Mouse (Mus musculus): ENCODE data around the gene Cfap54. TPM values are rescaled to one million over a fixed set of nuclear protein-coding genes. Genes with fewer than 3 reads are reported as not detected.
A peak's percentile ranks its signal among the peaks of the same experiment; 100 is the strongest.

Cfap54 gene
- total RNA-seq, 2 experiments from 2014 or later: 17.3 to 18.9 TPM

DNA sequence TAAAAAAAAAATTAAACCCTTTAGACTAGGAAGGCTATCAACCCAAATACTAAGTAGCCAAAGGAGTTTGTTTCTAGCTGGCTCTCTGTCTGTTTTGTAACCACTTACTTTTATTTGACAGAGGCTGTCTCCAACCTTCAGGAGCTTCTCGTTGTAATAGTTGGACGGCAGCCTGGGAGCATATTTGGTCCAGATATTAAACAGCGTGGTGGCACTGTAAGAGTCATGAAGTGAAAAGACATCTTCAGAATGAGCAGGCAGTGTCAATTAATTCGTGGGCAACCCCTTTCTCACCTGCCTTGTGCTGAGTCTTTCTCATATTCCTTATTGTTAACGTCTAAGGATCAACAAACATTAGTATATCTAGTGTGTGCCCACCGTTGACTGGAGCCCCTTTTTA, 11.7 kb downstream of the Cfap54 start:
- no peak for DNase-seq (ENCODE audit: low spot score in 2 of 2)
- intact Hi-C loops (cut with DNase I): loop anchor here (1.0 to 10.0 kb wide), 2 partner anchors 91 to 205 kb away; partner anchors contain the start of gene Cdk17

DNA sequence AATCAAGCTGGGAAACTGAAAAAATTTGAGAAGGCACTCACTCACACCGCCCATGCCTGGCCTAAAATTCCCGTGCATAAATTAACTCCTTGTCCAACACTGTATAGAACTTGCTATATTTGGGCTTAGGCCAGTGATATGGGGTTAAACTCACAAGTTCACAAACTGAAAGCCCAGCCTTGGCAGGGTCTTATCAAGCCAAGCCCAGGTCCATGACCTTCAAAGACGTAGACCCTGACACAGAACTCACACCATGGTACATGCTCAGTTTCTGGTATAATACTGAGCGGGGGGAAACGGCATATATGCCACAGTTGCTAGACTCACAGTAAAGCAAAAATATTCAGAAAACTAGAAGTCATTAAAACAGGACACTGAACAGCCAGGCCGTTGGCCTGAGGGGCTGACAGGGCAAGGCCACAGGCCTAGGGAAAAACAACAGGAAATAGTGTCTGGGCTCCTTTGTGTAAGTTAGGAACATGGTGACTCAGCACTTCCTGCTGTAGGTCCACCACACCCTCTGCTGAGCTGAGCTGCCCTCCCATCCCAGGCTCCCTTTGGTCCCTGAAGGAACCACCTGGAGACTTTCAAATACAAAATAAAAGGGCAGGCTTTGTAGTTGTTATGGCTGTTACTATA, 12.3 kb downstream of the Cfap54 start:
- DNase-seq (ENCODE audit: low spot score in 2 of 2): peak in 1 of 2 experiments; percentile 65
- intact Hi-C loops (cut with DNase I): no loop called here

DNA sequence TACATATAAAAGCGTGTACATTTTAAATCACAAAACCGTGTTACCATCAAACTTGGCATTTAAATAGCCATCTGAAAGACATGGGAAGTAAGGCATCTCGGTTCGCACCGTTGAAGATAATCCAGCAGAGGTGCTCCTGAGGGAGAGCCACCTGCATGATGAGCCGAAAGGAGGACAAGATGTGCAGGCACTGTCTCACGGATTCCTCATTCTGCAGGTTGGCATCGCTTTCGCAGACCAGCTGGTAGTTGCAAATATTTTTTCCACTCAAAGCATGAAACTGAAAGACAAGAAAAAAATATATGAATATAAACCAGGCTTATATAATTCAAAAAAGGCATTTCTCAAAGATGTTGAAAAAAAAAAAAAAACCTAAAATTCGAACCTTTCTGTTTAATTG, 16.4 kb downstream of the Cfap54 start:
- intact Hi-C loops (cut with DNase I): no loop called here
- DNase-seq (ENCODE audit: low spot score in 2 of 2): peak; percentile 39 to 75

DNA sequence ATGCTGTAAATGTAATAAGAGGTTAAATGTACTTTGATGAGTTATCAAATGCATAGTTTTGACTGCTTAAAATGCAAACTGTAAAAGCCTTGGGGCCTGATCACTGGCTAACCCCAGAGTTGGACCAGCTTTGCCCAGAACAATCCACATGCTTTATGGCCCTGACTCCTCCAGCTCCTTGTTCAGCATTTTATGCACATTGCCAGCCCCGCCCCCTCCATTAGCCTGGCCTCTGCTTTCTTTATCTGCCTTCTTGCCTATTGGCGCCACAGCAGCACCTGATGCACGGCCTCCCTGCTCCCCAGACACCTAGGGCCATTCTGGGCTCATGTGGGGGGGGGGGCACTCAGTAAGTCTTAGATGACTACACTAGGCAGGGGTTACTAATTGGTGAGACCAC, 17.8 kb downstream of the Cfap54 start:
- no peak for DNase-seq (ENCODE audit: low spot score in 2 of 2)
- intact Hi-C loops (cut with DNase I): no loop called here

DNA sequence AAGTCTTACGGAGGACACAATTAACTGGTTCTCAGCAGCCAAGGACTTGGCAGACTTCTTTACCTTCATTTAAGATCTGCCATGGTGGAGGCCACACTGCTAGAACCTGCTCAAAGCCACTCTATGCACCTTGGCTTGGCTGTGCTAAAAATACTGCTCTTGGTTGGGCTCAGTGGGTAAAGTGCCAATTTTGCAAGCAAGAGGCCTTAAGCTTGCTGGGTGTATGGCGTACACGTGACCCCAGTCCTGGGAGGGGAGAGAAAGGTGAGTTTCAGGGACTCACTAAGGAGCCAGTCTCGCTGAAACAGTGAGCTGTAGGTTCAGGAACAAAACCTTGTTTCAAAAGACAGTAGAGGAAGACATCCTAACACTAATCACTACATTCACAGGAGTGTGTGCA, 19.0 kb downstream of the Cfap54 start:
- intact Hi-C loops (cut with DNase I): no loop called here
- DNase-seq (ENCODE audit: low spot score in 2 of 2): no peak

DNA sequence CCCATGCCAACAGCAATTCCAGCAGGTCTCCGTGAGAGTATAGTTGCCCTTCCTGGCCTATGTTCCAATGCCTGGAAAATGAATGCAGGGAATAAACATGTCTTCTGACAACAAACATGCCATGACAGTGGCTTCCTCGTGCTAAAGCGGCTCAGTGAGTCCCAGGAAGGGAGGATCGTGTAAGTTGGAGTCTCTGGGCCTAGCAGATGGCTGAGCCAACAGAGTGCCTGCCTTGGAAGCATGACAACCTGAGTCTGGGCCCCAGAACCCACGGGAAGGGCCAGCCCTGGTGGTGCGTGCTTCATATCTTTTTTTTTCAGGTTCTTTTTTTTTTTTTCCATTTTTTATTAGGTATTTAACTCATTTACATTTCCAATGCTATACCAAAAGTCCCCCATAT, 27.6 kb downstream of the Cfap54 start:
- DNase-seq (ENCODE audit: low spot score in 2 of 2): peak in 1 of 2 experiments; percentile 65
- intact Hi-C loops (cut with DNase I): no loop called here

DNA sequence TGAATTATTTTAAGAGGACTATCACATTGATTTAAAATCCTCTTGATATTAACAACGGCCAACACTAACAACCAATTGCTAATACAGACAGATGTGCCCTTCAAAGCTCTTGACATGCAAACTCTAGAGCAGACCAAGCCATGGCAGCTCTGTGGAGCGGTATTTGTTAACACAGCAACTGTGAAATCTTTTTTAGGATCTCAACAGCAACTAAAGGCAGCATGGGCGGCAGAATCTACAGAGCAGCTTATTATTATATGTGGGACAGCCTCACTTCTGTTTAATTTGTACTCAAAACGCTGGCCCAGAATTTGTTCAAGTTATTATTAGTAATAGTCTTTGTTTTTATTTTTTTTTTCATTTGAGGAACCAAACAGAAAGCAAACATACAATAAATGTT, 28.1 kb downstream of the Cfap54 start:
- peak in 1 of 2 experiments; percentile 69 for DNase-seq (ENCODE audit: low spot score in 2 of 2)
- intact Hi-C loops (cut with DNase I): no loop called here

DNA sequence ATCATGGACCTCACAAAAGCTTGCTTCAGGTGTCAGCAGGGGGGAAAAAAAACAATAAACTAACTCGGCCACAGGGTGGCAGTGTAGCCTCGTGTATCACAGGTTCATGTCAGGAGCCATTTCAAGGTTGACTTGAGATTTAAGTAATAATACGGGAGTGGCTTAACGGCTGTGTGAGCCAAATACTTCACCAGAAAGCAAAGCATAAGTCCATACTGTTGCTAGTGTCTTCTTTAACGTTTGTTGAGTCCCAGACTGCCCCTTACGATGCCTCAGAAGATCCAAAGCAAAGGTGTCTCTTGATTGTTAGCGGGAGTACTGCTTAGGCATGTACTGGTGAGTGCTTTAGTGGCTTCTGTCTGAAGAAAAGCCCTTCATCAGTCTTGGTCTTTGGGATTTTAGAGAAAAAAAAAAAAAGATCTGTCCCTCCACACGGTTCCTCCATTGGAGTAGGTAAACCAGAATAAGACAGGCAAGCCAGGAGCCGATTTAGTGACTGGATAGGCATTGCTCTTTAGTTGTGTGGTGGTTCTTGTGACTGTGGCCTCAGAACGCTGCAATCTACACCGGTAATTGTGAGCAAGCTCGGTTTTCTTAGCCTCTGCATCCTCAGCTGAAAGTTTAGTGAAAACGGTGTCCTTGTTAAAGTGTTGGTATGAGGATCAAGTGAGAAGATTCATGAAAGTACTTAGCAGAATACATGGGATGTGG, 30.2 kb downstream of the Cfap54 start:
- peak; percentile 79 to 87 for DNase-seq (ENCODE audit: low spot score in 2 of 2)
- intact Hi-C loops (cut with DNase I): no loop called here

DNA sequence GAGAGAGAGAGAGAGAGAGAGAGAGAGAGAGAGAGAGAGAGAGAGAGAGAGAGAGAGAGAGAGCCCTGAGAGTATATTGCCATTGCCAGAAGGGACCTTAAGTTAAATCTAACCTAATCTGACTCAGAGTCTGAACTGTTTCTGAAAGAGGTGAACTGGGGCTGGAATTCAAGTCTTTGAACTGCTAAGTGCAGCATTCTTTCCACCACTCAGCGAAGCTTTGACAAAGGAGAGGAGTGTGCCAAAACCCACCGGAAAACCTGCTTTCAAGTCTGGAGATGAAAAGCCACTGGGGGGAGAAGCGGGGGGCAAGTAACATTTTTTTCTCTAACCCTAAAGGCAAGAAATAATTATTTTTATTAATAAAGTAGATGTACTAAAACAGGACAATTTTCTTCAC, 30.8 kb downstream of the Cfap54 start:
- DNase-seq (ENCODE audit: low spot score in 2 of 2): no peak
- intact Hi-C loops (cut with DNase I): no loop called here

DNA sequence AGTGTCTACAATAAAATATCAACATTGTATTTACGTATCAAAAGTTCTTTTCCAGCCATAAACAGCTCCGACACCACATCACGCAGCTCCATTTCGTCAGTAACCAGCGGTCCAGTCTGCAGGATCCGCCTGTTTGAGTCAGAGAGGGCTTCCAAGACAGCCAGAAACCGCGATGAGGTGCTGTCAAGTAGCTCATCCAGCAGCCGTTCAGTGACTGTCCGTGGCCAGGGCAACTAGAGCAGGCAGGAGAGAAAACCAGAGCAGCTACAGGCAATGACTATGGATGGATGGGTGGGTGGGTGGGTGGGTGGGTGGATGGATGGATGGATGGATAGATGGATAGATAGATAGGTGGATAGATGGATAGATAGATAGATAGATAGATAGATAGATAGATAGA, 38.2 kb downstream of the Cfap54 start:
- intact Hi-C loops (cut with DNase I): loop anchor here (10.0 kb wide), 4 partner anchors 192 to 532 kb away; no protein-coding TSS in a partner anchor
- DNase-seq (ENCODE audit: low spot score in 2 of 2): no peak

DNA sequence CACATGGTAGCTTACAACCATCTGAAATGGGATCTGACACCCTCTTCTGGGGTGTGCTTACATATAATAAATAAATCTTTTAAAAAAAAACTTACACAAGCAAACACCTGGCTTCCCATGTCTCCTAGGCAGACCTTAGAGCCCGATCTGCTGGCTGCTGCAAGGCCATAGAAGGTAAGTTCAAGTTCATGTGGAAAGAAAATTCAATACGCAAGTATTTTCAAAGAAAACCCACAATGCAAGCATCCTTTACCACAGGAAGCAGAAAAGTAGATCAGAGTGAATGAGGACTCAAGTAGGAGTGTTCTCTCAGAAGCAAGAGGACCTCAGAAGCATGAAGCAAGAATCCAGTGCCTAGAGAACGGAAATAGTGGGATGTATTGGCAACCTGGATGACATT, 39.6 kb downstream of the Cfap54 start:
- intact Hi-C loops (cut with DNase I): loop anchor here (10.0 kb wide), 4 partner anchors 193 to 533 kb away; no protein-coding TSS in a partner anchor
- DNase-seq (ENCODE audit: low spot score in 2 of 2): no peak

DNA sequence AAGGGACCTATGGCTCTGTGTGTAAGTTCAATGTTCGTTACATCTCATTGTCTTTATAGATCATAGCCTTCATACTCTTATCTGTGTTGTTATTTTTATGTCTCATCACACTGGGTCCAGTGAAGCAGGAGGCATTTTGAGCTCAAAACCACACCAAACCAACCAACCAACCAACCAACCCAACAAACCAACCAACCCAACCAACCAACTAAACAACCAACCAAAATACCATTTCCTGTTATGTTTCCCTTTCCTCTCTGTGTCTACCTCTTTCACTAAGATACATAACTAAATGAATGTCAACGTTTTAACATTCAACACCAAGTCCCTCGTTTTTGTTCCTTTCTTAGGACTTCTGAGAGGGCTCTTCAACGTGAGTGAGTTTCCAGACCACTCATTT, 40.0 kb downstream of the Cfap54 start:
- intact Hi-C loops (cut with DNase I): loop anchor here (10.0 kb wide), 4 partner anchors 193 to 533 kb away; no protein-coding TSS in a partner anchor
- no peak for DNase-seq (ENCODE audit: low spot score in 2 of 2)

DNA sequence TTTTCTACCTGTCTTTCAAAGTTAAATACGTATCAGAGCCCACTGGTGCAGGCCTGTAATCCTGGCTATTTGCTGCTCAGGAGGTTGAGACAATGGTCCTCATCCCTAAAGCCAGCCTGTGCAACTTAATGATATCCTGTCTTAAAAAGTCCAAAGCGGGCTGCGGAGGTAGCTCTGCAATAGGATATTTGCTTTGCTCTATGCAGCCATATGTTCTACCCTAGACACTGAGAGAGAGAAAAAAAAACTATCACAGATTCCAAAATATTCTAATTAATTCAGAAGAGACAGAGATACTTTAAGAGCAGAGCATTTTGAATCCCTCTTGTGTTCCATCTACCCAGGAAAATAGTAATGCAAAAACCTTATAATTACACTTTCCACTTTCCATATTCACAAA, 44.9 kb downstream of the Cfap54 start:
- peak in 1 of 2 experiments; percentile 59 for DNase-seq (ENCODE audit: low spot score in 2 of 2)
- intact Hi-C loops (cut with DNase I): no loop called here

DNA sequence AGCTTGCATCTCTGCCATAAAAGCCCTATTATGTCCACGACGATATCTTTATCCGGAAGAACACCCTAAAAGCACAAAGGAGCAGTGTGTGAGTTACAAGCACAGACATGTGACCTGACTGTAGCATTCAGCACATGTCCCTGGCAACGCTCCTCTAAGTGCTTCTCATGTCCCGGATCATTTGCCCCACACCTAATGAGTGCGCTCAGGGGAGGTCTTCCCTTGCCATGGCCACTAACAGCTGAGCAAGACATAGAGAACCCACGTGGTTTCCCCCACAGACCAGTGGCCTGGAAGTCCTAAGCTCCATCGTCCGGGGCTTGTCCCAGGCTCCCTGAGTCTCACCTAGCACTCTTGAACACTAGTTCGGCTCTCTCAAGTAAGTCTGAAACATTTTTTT, 45.9 kb downstream of the Cfap54 start:
- intact Hi-C loops (cut with DNase I): no loop called here
- no peak for DNase-seq (ENCODE audit: low spot score in 2 of 2)

DNA sequence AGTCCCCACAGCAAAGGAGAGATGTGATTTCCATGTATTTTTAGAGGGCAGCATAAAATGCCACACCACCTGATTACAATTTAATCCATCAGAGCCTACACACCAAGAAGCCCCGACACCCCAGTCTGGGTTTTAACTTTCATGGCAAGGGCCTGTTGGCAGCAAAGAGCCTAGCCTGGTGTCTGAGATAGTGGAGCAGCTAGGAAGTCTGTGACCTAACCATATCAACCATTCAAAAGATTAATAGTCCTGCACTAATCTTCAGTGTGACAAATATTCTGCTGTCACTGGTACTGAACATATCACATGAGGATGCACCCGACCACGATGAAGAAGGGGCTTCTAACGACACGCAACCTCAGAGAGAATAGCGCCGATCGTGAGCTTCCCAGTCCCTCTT, 58.1 kb downstream of the Cfap54 start:
- DNase-seq (ENCODE audit: low spot score in 2 of 2): no peak
- intact Hi-C loops (cut with DNase I): no loop called here

DNA sequence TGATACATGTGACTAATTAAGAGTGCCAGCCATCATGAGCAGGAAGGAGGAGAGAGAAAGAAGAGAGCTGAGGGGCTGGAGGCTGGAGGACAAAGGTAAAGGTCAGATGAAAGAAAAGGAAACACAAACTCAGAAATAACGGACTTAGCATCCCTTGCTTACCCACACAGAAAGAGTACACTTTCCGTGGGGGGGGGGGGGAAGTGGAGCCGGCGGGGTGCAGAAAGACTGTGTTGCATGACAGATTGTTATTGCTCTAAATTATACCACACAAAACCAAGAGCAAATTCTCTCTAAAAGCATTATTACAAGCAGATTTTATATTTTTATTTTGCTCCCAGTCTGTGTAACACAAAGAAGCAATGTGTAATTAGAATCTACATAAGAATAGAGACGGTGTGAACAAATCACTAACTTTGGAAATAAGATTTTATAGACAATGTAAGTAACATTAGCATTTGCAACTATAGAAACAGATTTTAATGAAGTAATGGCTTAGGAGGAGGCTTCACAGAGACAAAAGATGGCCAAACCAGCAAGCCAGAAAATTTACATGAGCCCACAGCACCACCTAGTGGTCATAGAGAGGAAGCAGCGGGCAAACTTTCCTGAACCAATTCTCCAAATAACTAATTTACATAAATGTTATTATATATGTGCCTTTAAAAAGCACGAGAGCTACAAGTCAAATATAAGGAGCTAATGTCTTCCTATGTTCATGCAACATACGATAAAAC, 67.2 kb downstream of the Cfap54 start:
- intact Hi-C loops (cut with DNase I): loop anchor here (1.0 to 5.0 kb wide), 4 partner anchors 705 to 1743 kb away; no protein-coding TSS in a partner anchor
- peak; percentile 80 for DNase-seq (ENCODE audit: low spot score in 2 of 2)

DNA sequence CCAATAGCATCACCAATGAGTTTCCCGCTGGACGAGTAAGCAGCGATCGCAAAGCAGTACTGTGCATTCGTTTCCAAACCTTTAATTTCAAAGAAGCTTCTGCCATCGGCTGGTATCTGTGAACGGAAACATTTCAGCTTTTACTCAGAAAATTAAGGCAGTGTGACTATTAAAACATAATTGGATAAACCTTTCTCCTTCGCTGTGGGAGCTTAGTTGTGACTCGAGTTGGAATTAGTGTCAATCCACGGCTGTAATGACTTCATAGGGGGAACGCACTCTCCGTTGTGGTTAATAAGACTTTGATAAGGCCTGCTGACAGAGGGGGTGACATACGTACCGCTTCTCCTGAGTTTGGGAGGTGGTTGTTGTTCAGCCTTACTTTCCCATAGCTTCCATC, 70.3 kb downstream of the Cfap54 start:
- intact Hi-C loops (cut with DNase I): loop anchor here (5.0 kb wide), 2 partner anchors 1464 to 1714 kb away; no protein-coding TSS in a partner anchor
- DNase-seq (ENCODE audit: low spot score in 2 of 2): no peak

DNA sequence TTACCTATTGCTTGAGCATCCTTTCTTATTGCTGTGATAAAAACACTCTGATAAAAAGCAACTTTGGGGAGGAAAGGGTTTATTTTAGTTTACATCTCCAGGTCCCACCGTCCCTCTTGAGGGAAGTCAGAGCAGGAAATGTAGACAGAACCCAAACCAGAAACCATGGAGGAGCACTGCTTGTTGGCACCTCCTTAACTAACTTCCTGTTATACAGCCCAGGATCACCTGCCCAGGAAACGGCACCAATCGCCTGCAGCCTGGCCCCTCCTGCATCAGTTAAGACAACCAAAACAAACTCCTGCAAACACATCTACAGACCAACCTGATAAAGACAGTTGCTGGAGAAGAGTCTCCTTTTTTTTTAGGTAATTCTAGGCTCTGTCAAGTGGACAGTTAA, 74.4 kb downstream of the Cfap54 start:
- DNase-seq (ENCODE audit: low spot score in 2 of 2): no peak
- intact Hi-C loops (cut with DNase I): no loop called here

DNA sequence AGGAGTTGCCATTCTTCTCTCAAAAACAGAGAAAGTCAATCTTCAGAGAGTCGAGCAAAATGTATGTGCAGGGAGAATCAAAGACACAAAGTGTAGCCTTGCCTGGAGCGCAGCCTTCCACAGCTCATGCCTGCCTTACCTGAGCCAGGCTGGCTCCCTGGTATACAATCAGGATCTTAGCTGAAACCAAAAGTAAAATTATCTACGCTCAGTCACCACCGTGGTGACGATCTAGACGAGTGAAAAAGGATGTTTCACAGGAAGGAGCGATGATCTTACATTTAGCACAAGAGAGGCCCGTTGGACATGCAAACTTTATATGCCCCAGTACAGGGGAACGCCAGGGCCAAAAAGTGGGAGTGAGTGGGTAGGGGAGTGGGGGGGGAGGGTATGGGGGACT, 75.0 kb downstream of the Cfap54 start:
- no peak for DNase-seq (ENCODE audit: low spot score in 2 of 2)
- intact Hi-C loops (cut with DNase I): no loop called here

DNA sequence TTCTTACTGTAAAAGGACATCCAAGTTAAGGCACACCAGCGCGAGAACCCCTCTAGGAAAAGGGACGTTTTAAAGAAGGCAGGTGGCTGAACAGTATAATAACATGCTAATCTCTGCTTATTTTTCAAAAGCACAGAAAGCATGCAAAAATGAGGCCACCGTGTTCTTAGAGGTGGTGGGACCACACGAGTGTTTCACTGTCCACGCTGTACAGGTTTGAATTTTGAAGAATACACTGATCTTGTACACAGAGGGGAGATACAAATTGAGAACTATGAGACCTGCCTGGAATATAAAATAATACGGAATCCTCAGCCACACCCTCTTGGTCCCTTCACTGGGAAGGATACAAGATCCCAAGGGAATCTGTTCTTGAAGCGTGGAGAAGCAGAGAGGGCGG, 82.9 kb downstream of the Cfap54 start:
- intact Hi-C loops (cut with DNase I): no loop called here
- DNase-seq (ENCODE audit: low spot score in 2 of 2): no peak

Measured in left cerebral cortex, postnatal 25 days (tissue).